Mouse (Mus musculus) cerebellum, adult 9-10 months (tissue): Measurements from ENCODE around the gene Ndufa8.

Experiments
- DNase-seq: peaks from one replicate; pipeline ENCODE4 v3.0.0; 2022

Ndufa8 gene

GRCm38 (mm10) chr2:36048748-36049566 is at the start of gene Ndufa8, which contains the start of gene Morn5:
Gene Ndufa8 (minus strand): TSS chr2:36049406.
Gene Morn5 (plus strand): TSS chr2:36049458.
- DNase-seq = peak; percentile 99

- DNase-seq = no peak
Observed at GRCm38 (mm10) chr2:36098021-36098420, 48.8 kb upstream of the Ndufa8 start.

- DNase-seq = no peak
Observed at GRCm38 (mm10) chr2:36097129-36097815, 48.1 kb upstream of the Ndufa8 start.

GRCm38 (mm10) chr2:36093914-36094475 is 44.8 kb upstream of the Ndufa8 start:
- no peak for DNase-seq

- no peak for DNase-seq
Observed at GRCm38 (mm10) chr2:36093301-36093700, 44.1 kb upstream of the Ndufa8 start.

GRCm38 (mm10) chr2:36092748-36093147 is 43.5 kb upstream of the Ndufa8 start:
- DNase-seq = no peak

GRCm38 (mm10) chr2:36090853-36091741 is 41.9 kb upstream of the Ndufa8 start:
- DNase-seq = no peak

GRCm38 (mm10) chr2:36089190-36089589 is 40.0 kb upstream of the Ndufa8 start:
- DNase-seq = no peak

GRCm38 (mm10) chr2:36085041-36085440 is 35.8 kb upstream of the Ndufa8 start:
- no peak for DNase-seq

GRCm38 (mm10) chr2:36082802-36083580 is 33.8 kb upstream of the Ndufa8 start:
- DNase-seq = no peak

- DNase-seq = no peak
Observed at GRCm38 (mm10) chr2:36081446-36081845, 32.2 kb upstream of the Ndufa8 start.

GRCm38 (mm10) chr2:36077160-36077761 is 28.1 kb upstream of the Ndufa8 start:
- no peak for DNase-seq

GRCm38 (mm10) chr2:36075210-36075609 is 26.0 kb upstream of the Ndufa8 start:
- DNase-seq = no peak

- DNase-seq = no peak
Observed at GRCm38 (mm10) chr2:36073781-36074180, 24.6 kb upstream of the Ndufa8 start.

- no peak for DNase-seq
Observed at GRCm38 (mm10) chr2:36071660-36072305, 22.6 kb upstream of the Ndufa8 start.

GRCm38 (mm10) chr2:36067132-36067531 is 17.9 kb upstream of the Ndufa8 start:
- no peak for DNase-seq

- DNase-seq = no peak
Observed at GRCm38 (mm10) chr2:36061409-36061808, 12.2 kb upstream of the Ndufa8 start.

- no peak for DNase-seq
Observed at GRCm38 (mm10) chr2:36056248-36056647, 7.0 kb upstream of the Ndufa8 start.

GRCm38 (mm10) chr2:36053249-36053648 is 4.0 kb upstream of the Ndufa8 start:
- no peak for DNase-seq

GRCm38 (mm10) chr2:36049567-36049954 is 355 bp upstream of the Ndufa8 start:
- no peak for DNase-seq

GRCm38 (mm10) chr2:36048164-36048563 is 1.0 kb downstream of the Ndufa8 start:
- DNase-seq = no peak
